Mouse (Mus musculus) spleen, postnatal 4 days (tissue): Measurements from ENCODE around the gene Pip4k2a.

Experiments used
- DNase-seq, 2 experiments: peaks; one replicate each; pipeline ENCODE4 v3.0.0; 2022; ENCODE audit warnings: low spot score in 2 of 2

Gene Pip4k2a

GRCm38 (mm10) chr2:18955671-18956070, 42.3 kb downstream of the Pip4k2a start:
- no peak for DNase-seq

DNA sequence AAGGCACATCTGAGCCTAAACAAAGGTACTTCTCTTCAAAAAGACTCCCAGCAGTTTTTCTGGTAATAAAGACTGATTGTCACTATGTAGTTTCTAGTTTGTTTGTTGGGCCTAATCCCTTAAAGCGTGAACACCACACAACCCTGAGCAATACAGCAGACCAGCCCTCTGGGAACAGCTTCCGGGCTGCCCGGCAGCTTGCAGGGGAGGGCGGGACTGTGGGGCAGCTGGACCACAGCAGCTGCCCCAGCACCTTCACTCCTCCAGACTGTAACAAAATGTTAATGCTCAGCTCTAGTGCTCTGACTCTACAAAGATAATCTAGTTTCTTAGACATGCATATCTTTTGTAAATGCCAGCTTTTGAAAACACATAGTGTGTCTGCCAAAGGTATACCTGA, 42.9 kb downstream of the Pip4k2a start:
- DNase-seq, result no peak

- DNase-seq, result no peak
Observed at GRCm38 (mm10) chr2:18954422-18954821, 43.5 kb downstream of the Pip4k2a start.

GRCm38 (mm10) chr2:18952102-18952673, 45.7 kb downstream of the Pip4k2a start:
- no peak for DNase-seq

DNA sequence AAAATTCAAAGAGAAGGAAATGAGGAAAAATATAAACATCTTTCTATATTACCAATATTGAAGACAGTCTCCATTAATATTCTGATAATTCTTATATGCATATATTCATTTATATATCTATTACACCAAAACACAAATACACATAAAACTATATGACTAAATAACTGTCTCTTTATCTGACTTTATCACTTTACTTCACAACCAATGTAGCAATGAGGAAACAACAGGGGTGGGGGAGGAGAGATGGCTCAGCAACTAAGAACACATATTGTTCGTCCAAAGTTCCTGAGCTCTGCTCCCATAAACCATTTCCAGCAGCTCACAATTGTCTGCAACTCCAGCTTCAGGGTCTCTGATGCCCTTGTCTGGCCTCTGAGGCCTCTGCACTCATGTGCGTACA, 47.2 kb downstream of the Pip4k2a start:
- no peak for DNase-seq

DNA sequence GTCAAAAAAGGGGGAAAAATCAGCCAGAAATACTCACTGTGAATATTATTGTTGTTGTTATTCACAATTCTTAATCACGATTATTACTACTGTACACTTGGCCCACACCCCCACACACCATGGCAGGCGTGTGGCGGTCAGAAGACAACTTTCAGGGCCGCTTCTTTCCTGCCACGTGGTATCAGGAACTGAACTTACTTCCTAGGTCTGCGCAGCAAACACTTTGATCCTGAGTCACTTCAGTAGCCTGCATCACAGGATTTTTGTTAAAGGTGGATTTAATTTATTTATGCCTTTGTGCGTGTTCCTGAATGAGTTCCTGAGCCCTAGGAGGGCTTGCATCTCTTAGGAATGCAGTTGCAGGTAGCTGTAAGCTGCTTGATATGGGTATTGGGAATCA, 49.2 kb downstream of the Pip4k2a start:
- no peak for DNase-seq

DNA sequence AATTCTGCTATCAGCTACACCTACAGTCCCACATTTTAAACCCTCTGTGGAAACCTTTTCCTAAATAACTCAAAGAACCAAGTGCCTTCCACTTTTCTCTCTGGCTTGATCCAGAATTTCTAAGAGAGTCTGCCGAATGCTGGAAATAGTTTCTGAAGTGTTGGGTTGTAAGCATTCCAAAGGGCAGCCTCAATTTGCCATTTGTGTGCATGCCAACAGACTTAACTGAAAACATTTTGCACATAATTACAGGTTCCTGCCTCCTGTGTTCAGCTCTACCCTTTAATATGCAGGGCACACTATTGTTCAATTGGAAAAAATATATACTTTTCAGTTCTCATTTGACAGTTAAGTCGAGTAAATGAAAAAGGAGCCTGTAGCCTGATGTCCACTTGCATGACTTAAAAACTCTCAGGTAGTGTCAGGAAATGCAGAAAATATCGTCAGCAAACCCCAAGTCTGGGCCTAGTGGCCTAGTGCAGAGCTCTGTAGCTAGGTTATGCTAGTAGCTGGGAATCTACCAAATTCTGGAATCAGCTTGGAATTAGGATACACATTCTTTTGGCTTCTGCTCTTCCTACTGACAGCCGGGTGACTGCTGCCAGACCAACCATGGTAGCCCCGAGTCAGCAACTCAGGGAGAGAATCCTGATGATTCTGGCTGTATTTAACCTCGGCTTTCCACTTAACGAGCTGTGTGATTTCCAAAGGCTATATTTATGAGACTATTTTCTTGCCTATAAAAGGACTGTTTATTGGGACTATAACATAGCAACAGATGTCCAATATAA, 50.1 kb downstream of the Pip4k2a start:
- no peak for DNase-seq

GRCm38 (mm10) chr2:18945438-18945837, 52.5 kb downstream of the Pip4k2a start:
- DNase-seq, result no peak

DNA sequence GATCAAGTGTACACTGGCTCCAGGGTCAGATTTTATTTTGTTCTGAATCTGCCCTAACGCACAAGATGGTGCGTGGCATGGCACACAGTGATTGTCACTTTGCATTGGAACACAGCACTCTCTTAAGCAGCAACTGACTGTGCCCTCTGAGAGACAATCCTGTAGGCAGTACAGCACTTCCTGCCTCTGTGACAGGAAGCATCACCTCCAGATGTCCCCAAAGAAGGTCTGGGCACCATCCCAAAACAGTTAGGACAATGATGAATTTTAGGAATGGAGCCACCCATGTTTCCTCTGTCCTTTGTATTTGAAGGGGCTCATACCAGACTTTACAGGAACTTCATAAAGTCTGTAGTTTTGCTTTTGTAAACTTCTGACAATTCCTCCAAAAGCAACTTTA, 54.0 kb downstream of the Pip4k2a start:
- DNase-seq, result no peak

- DNase-seq, result no peak
Observed at GRCm38 (mm10) chr2:18943366-18943765, 54.6 kb downstream of the Pip4k2a start.

DNA sequence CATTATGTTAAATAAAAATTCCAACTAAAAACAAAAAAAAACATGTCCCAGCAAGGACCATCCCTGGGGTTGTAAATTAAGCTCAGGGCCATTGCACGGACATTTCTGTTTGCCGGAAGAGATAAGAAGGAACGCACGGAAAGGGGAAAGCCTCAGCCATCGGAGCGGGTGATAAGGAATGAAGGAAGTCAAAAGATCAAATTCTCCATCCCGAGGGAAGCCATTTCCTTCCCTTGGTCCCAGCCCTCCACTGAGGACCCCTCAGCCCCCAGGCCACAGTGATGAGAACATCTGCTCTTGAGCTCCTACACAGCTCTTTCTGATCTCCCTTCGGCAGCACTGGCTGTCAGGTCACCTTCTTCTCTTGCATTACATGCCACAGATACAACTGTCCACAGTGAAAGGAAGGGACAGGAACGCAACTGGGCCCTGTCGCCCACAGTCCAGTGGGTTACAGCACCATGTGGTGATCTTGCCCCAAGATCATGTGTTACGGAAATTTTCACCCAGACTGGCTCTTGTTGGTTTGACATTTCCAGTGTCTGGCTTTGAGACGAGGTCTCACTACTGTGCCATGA, 57.1 kb downstream of the Pip4k2a start:
- DNase-seq, result no peak

DNA sequence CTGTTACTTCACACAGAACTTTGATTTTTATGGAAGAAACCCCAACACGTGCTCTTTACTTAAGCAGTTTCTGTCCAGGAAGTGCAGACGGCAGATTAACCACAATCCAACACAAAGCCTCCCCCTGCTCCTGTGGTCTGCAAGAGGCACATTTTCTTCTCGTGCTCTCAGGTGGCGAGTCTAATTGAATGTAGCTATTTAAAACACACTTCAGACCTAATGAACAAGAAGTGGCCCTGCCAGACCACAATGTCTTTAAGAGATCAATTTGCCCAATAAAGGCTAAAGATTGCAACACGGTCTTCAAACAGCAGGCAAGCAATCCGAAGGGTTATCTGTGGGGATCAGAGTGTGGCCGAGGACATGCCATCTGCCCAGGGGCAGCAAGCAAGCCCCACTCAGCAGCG, 59.0 kb downstream of the Pip4k2a start:
- peak in 1 of 2 experiments; percentile 63 for DNase-seq

GRCm38 (mm10) chr2:18938232-18938631, 59.7 kb downstream of the Pip4k2a start:
- no peak for DNase-seq

DNA sequence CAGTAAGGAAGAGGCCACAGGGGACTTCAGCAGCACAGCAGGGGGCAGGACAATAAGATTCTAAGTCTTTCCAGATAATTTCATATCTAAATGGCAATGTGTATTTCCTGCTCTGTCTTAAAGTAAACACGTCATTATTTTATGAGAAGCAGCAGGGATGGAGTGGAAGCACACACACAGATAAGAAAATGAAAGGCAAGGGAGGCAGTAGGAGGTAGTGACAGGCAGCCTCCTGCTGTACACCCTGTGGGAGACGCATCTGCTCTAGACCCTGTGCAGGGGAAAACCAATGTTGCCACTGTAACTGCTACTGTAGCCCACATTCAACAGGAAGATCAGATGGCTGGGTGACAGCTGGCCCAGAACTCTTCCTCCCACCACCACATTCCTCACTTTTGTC, 60.3 kb downstream of the Pip4k2a start:
- no peak for DNase-seq

DNA sequence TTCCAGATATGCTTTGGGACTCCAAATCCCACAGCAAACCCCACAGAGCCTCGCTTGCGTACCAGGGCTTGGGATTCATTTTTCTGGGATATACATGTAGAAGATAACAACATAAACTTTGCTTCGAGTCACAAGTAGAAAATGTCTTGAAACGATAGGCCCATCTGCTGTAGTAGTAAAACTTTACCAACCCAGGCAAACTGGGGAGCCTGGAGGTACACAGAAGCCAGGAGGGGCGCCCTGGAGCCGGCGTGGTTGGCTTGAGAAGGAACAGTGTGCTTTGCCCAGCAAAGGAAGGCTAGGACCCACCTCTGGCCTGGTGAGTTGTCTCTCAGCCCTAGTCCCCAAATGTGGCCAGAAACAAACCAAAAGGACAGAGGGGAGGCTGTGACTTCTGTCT, 61.5 kb downstream of the Pip4k2a start:
- DNase-seq, result peak; percentile 43 to 73

- peak; percentile 44 to 68 for DNase-seq
Observed at GRCm38 (mm10) chr2:18935581-18936027, 62.3 kb downstream of the Pip4k2a start.

GRCm38 (mm10) chr2:18934131-18934530, 63.8 kb downstream of the Pip4k2a start:
- DNase-seq, result no peak

DNA sequence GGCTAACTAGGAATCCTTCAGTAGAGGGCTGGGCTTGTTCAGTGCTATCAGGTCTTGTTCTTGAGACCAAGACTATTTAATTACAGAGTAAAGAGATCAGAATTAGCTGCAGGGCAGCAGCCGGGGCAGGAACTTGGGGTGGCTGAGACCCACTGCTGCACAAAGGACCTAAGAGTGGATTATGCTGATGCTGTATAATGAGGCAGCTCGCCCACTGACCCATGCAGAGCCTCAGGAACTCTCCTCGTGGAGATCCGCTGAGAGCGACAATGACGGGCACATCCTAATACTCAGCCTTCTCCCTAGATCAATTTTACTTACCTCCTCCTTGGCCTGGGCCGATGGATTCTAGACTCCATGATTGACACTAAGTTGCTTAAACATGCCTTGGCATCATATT, 64.5 kb downstream of the Pip4k2a start:
- DNase-seq, result no peak

DNA sequence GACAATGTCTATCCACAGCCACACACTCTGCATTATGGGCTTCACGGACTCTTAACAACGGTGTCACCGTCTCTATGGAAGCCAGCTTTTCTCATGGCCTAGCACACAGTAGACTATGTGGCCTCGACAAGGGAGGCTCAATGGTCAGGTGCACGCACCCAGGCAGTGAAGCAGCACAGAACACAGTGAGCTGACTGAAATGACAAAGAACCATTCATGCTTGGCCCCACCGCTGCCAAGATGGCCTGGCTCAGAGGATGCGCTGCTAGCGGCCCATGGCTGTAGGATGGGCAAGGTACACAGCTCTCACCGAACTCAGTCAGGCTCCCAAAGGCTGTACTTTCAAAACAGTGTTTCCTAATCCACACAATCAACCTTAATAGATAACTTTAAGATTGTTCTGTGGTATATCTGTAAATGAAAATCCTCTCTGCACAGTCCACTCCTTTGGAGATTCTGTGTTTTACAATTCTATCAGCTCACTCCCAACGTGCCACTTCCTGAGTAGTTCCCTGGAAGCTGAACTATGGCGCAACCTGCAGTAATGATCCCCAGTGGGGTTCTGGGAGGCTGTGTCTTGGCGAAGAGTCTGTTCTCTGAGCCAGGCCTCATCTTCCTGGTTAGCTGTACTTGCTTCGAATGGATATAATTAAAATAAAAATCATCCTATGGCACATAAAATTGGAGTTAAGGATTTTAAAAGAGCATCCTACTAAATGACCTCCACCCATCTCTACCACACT, 67.4 kb downstream of the Pip4k2a start:
- no peak for DNase-seq

DNA sequence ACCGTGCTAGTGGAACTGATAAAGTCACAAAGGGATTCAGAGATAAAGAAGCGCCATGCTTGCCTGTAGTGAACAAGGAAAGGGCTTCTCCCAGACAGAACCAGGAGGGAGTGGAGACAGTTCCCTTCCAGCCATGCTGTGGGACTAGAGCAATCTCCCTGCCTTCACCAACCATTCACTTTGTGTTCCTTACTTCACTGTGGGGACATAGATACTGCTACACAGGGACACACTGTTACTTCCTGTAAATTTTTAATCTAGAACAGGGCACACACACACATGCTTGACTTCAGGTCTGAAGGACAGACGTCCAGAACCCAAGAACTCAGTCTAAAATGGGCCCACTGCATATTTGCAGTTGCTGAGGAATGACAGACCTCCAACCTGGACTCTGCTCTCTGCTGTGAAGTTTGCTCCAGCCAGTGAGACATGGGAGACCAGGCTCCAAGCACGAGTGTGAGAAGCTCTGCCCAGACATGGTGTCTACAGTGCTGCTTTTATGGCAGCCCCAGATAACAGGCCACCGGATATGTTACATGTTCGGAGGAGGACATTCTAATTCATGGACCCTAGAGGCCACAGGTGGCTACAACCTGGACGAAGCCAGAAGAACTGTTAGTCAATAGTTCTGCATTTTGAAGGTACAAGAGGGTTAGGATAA, 69.2 kb downstream of the Pip4k2a start:
- DNase-seq, result no peak

GRCm38 (mm10) chr2:18928196-18928595, 69.7 kb downstream of the Pip4k2a start:
- DNase-seq, result no peak
